Mouse (Mus musculus): ENCODE results near the gene Tex33. TPM values are rescaled to one million over a fixed set of nuclear protein-coding genes. Genes with fewer than 3 reads are reported as not detected.

Gene Tex33
- 4.1 and 4.7 TPM in 2 replicates for total RNA-seq (2012; rRNA removed)
- 1 to 10 TPM in 1 of 2 experiments, not detected in 1; 4.3 TPM for polyA plus RNA-seq (2012; ENCODE audit: insufficient read depth in 1 of 2, insufficient read length in 2 of 2, low read depth in 1 of 2, low replicate concordance in 2 of 2, missing spikeins in 1 of 2)

- TF ChIP-seq USF2 (IDR thresholded peaks at IDR 0.05; ENCODE audit: borderline replicate concordance in 1 of 2, insufficient read depth in 1 of 2, low read depth in 1 of 2, low read length in 2 of 2) = no peak
- no peak within 1 kb of the TSS for H3K4me3 ChIP-seq (ENCODE audit: control insufficient read depth in 1 of 2, insufficient read depth in 1 of 2, low read depth in 2 of 2, low read length in 2 of 2)
- H3K4me1 ChIP-seq (ENCODE audit: control insufficient read depth in 1 of 2, insufficient read depth in 2 of 2, low read length in 2 of 2) = no peaks in the 10 kb centered on the region
- H3K9me3 ChIP-seq (replicated peaks; ENCODE audit: insufficient read depth, low read length) = no peaks in the 10 kb centered on the region
- H3K27me3 ChIP-seq (ENCODE audit: control insufficient read depth in 1 of 2, insufficient read depth in 2 of 2, low read length in 2 of 2) = peaks cover 10 to 15% of the 10 kb centered on the region in 2 experiments
- H3K36me3 ChIP-seq (ENCODE audit: control insufficient read depth in 1 of 2, insufficient read depth in 2 of 2, low read length in 2 of 2) = no peaks in the 10 kb centered on the region
- no peak within 1 kb of the TSS for H3K27ac ChIP-seq (ENCODE audit: control insufficient read depth, low read depth, low read length)
- no peaks in the 10 kb centered on the region for H3K79me2 ChIP-seq (ENCODE audit: control insufficient read depth, insufficient read depth, low read length, poor library complexity)
- no peak for DNase-seq (ENCODE audit: low read depth, low spot score)
- H3K9ac ChIP-seq (ENCODE audit: control insufficient read depth, low read depth, low read length, poor library complexity, severe bottlenecking) = no peak within 1 kb of the TSS
These were observed at the start of gene Tex33 for GRCm38 (mm10) chr15:78395478-78395962. Tex33 (minus strand) TSS chr15:78395912.

- H3K9me3 ChIP-seq (replicated peaks; ENCODE audit: insufficient read depth, low read length) = no peaks in the 10 kb centered on the region
- H3K36me3 ChIP-seq (ENCODE audit: control insufficient read depth in 1 of 2, insufficient read depth in 2 of 2, low read length in 2 of 2) = peaks cover 0 to under 1% of the 10 kb centered on the region in 2 experiments; a peak in 2 of 4 replicates
- no peaks in the 10 kb centered on the region for H3K27me3 ChIP-seq (ENCODE audit: control insufficient read depth in 1 of 2, insufficient read depth in 2 of 2, low read length in 2 of 2)
- H3K4me1 ChIP-seq (ENCODE audit: control insufficient read depth in 1 of 2, insufficient read depth in 2 of 2, low read length in 2 of 2) = peaks cover 7 to 12% of the 10 kb centered on the region in 2 experiments
- DNase-seq (ENCODE audit: low read depth, low spot score) = no peak
- no peaks in the 10 kb centered on the region; the same call in 1 of the 2 replicates for H3K79me2 ChIP-seq (ENCODE audit: control insufficient read depth, insufficient read depth, low read length, poor library complexity)
- H3K4me3 ChIP-seq (ENCODE audit: control insufficient read depth in 1 of 2, insufficient read depth in 1 of 2, low read depth in 2 of 2, low read length in 2 of 2) = no peak overlapping the region
- H3K9ac ChIP-seq (ENCODE audit: control insufficient read depth, low read depth, low read length, poor library complexity, severe bottlenecking) = no peak overlapping the region
- TF ChIP-seq MAZ (IDR thresholded peaks at IDR 0.05; ENCODE audit: low read depth, low read length) (no peak), EP300 (IDR thresholded peaks at IDR 0.05; ENCODE audit: low read depth in 1 of 2, low read length in 2 of 2) (no peak), MEF2A (IDR thresholded peaks at IDR 0.05; ENCODE audit: extremely low read depth, insufficient replicate concordance, low read depth, low read length, poor library complexity, severe bottlenecking) (no peak), UBTF (IDR thresholded peaks at IDR 0.05; ENCODE audit: borderline replicate concordance, insufficient read depth, low read depth, low read length) (no peak), USF2 (IDR thresholded peaks at IDR 0.05; ENCODE audit: borderline replicate concordance in 1 of 2, insufficient read depth in 1 of 2, low read depth in 1 of 2, low read length in 2 of 2) (no peak), GATA1 (IDR thresholded peaks at IDR 0.05; ENCODE audit: low read depth, low read length) (no peak), TAL1 (IDR thresholded peaks at IDR 0.05; ENCODE audit: low read length) (no peak), SIN3A (IDR thresholded peaks at IDR 0.05; ENCODE audit: low read length) (no peak), MAFK (IDR thresholded peaks at IDR 0.05; ENCODE audit: borderline replicate concordance, low read depth, low read length) (no peak), TBP (IDR thresholded peaks at IDR 0.05; ENCODE audit: low read depth, low read length) (no peak), USF1 (IDR thresholded peaks at IDR 0.05; ENCODE audit: low read depth, low read length) (no peak), POLR2AphosphoS5 (IDR thresholded peaks at IDR 0.05; ENCODE audit: borderline replicate concordance, low read depth, low read length) (no peak), ETS1 (IDR thresholded peaks at IDR 0.05; ENCODE audit: low read depth, low read length) (no peak), ZKSCAN1 (IDR thresholded peaks at IDR 0.05; ENCODE audit: low read depth, low read length) (no peak), MXI1 (IDR thresholded peaks at IDR 0.05; ENCODE audit: low read depth, low read length) (no peak), CHD1 (IDR thresholded peaks at IDR 0.05; ENCODE audit: low read depth, low read length) (no peak), ZNF384 (IDR thresholded peaks at IDR 0.05; ENCODE audit: low read depth, low read length) (no peak), ZMIZ1 (IDR thresholded peaks at IDR 0.05; ENCODE audit: low read depth, low read length) (no peak)
- no peak overlapping the region for H3K27ac ChIP-seq (ENCODE audit: control insufficient read depth, low read depth, low read length)
These were observed 48.1 kb upstream of the Tex33 start for GRCm38 (mm10) chr15:78443857-78444256.

Measured in MEL (cell line).